Mouse (Mus musculus) liver, embryonic 16.5 days (tissue): ENCODE measurements at regions not wholly inside any gene's neighbourhood (a gene's known extent, or its start where the extent isn't known, plus 50 kb on each side); places are given as distances from the start of the nearest gene placed in this dataset.

Experiments
- ATAC-seq: fragments of 200-750 bp; cut with Nextera tagmentation; 2 replicates; pipeline ENCODE4 v1.8.0; 2017; ENCODE audit warnings: low read depth, mild to moderate bottlenecking, moderate number of reproducible peaks, moderate library complexity
- H3K27ac ChIP-seq: fragments of 300-500 bp; sonication (generic); 2 replicates; pipeline ENCODE4 v1.5.1; 2014; ENCODE audit warnings: mild to moderate bottlenecking, low read length
- H3K27me3 ChIP-seq: fragments of 300-500 bp; sonication (generic); 2 replicates; pipeline ENCODE4 v1.6.1; 2014; ENCODE audit warnings: low read depth, low read length, mixed read lengths; ENCODE audit not compliant: control insufficient read depth, insufficient read depth
- H3K36me3 ChIP-seq: fragments of 300-500 bp; sonication (generic); 2 replicates; pipeline ENCODE4 v1.6.1; 2014; ENCODE audit warnings: mild to moderate bottlenecking; ENCODE audit not compliant: control insufficient read depth, insufficient read depth
- H3K4me1 ChIP-seq: fragments of 300-500 bp; sonication (generic); 2 replicates; pipeline ENCODE4 v1.6.1; 2014; ENCODE audit warnings: low read depth, low read length, mixed read lengths; ENCODE audit not compliant: control insufficient read depth
- H3K4me2 ChIP-seq: fragments of 300-500 bp; sonication (generic); 2 replicates; pipeline ENCODE4 v1.6.1; 2014; ENCODE audit warnings: low read depth, low read length, mixed read lengths
- H3K4me3 ChIP-seq: fragments of 300-500 bp; sonication (generic); 2 replicates; pipeline ENCODE4 v1.5.1; 2014; ENCODE audit warnings: low read depth, mild to moderate bottlenecking, low read length
- H3K9ac ChIP-seq: fragments of 300-500 bp; sonication (generic); 2 replicates; pipeline ENCODE4 v1.6.1; 2014; ENCODE audit warnings: low read depth, low read length
- H3K9me3 ChIP-seq: fragments of 300-500 bp; sonication (generic); replicated peaks from 2 replicates; pipeline ENCODE4 v1.6.1; 2016; ENCODE audit warnings: low read length; ENCODE audit not compliant: control insufficient read depth
- WGBS: fragments of 180-500 bp; shearing (Covaris S2); extraction: QIAGEN DNeasy Blood & Tissue Kit; methylation state at CpG from one replicate; pipeline ENCODE4 v1.1.7; 2014; ENCODE audit not compliant: insufficient replicate concordance; 5-methylcytosine and 5-hydroxymethylcytosine counted together

- no peak for ATAC-seq
- H3K4me3 ChIP-seq: no peak overlapping the region
- no peaks in the 10 kb centered on the region for H3K36me3 ChIP-seq
- H3K27me3 ChIP-seq: no peaks in the 10 kb centered on the region
- 70% methylated on average over 3 of the region's 3 CpGs for WGBS
- no peaks in the 10 kb centered on the region for H3K4me1 ChIP-seq
- H3K4me2 ChIP-seq: no peak overlapping the region
- H3K27ac ChIP-seq: no peak overlapping the region
- no peak overlapping the region for H3K9ac ChIP-seq
- no peaks in the 10 kb centered on the region for H3K9me3 ChIP-seq
Observed at GRCm38 (mm10) chr12:95054887-95055286, 637.1 kb upstream of the Flrt2 start.

- no peak overlapping the region for H3K9ac ChIP-seq
- H3K9me3 ChIP-seq: no peaks in the 10 kb centered on the region
- no peaks in the 10 kb centered on the region for H3K4me1 ChIP-seq
- H3K4me2 ChIP-seq: no peak overlapping the region
- ATAC-seq: no peak
- H3K4me3 ChIP-seq: no peak overlapping the region
- WGBS: 72% methylated on average over 7 of the region's 7 CpGs
- H3K27ac ChIP-seq: no peak overlapping the region
- H3K27me3 ChIP-seq: no peaks in the 10 kb centered on the region
- H3K36me3 ChIP-seq: no peaks in the 10 kb centered on the region
Observed at GRCm38 (mm10) chr12:95056926-95057325, 635.1 kb upstream of the Flrt2 start.

- WGBS: 61% methylated on average over 2 of the region's 2 CpGs
Observed at GRCm38 (mm10) chr12:95059396-95059795, 632.6 kb upstream of the Flrt2 start.

GRCm38 (mm10) chr12:95072307-95072706, 619.7 kb upstream of the Flrt2 start:
- Histone ChIP-seq H3K4me3 (no peak overlapping the region), H3K27ac (no peak overlapping the region), H3K4me1 (no peaks in the 10 kb centered on the region), H3K36me3 (no peaks in the 10 kb centered on the region), H3K4me2 (no peak overlapping the region), H3K27me3 (no peaks in the 10 kb centered on the region), H3K9me3 (no peaks in the 10 kb centered on the region), H3K9ac (no peak overlapping the region)
- 56% methylated on average over 2 of the region's 2 CpGs for WGBS
- ATAC-seq: no peak

More at GRCm38 (mm10) chr12:95059396-95059795, 632.6 kb upstream of the Flrt2 start:
- Histone ChIP-seq H3K27ac (no peak overlapping the region), H3K9me3 (no peaks in the 10 kb centered on the region), H3K4me2 (no peak overlapping the region), H3K4me3 (no peak overlapping the region), H3K4me1 (no peaks in the 10 kb centered on the region), H3K27me3 (no peaks in the 10 kb centered on the region), H3K9ac (no peak overlapping the region), H3K36me3 (no peaks in the 10 kb centered on the region)
- no peak for ATAC-seq

- H3K9me3 ChIP-seq: no peaks in the 10 kb centered on the region
- H3K4me2 ChIP-seq: no peak overlapping the region
- H3K4me1 ChIP-seq: no peaks in the 10 kb centered on the region
- no peaks in the 10 kb centered on the region for H3K27me3 ChIP-seq
- no peak overlapping the region for H3K4me3 ChIP-seq
- no peak for ATAC-seq
- H3K27ac ChIP-seq: no peak overlapping the region
- H3K9ac ChIP-seq: no peak overlapping the region
- WGBS: 52% methylated on average over 3 of the region's 3 CpGs
- H3K36me3 ChIP-seq: no peaks in the 10 kb centered on the region
Observed at GRCm38 (mm10) chr12:95119223-95119952, 572.6 kb upstream of the Flrt2 start.

- Histone ChIP-seq H3K4me1 (no peaks in the 10 kb centered on the region), H3K4me2 (no peak overlapping the region), H3K4me3 (no peak overlapping the region), H3K9me3 (no peaks in the 10 kb centered on the region), H3K27ac (no peak overlapping the region), H3K36me3 (no peaks in the 10 kb centered on the region), H3K27me3 (no peaks in the 10 kb centered on the region), H3K9ac (no peak overlapping the region)
- ATAC-seq: no peak
- 47% methylated on average over 1 of the region's 1 CpGs for WGBS
Observed at GRCm38 (mm10) chr12:95132804-95133203, 559.2 kb upstream of the Flrt2 start.

- Histone ChIP-seq H3K4me1 (no peaks in the 10 kb centered on the region), H3K27ac (no peak overlapping the region), H3K9ac (no peak overlapping the region), H3K27me3 (no peaks in the 10 kb centered on the region), H3K4me2 (no peak overlapping the region), H3K4me3 (no peak overlapping the region), H3K9me3 (no peaks in the 10 kb centered on the region), H3K36me3 (no peaks in the 10 kb centered on the region)
- WGBS: 60% methylated on average over 4 of the region's 4 CpGs
- ATAC-seq: no peak
Observed at GRCm38 (mm10) chr12:95133482-95133881, 558.5 kb upstream of the Flrt2 start.

- H3K4me2 ChIP-seq: no peak overlapping the region
- WGBS: 50% methylated on average over 2 of the region's 2 CpGs
- H3K36me3 ChIP-seq: no peaks in the 10 kb centered on the region
- no peak overlapping the region for H3K27ac ChIP-seq
- ATAC-seq: no peak
- H3K27me3 ChIP-seq: no peaks in the 10 kb centered on the region
- no peaks in the 10 kb centered on the region for H3K4me1 ChIP-seq
- H3K4me3 ChIP-seq: no peak overlapping the region
- H3K9ac ChIP-seq: no peak overlapping the region
- no peaks in the 10 kb centered on the region for H3K9me3 ChIP-seq
Observed at GRCm38 (mm10) chr12:95138167-95138566, 553.9 kb upstream of the Flrt2 start.

GRCm38 (mm10) chr12:95171051-95171450, 521.0 kb upstream of the Flrt2 start:
- Histone ChIP-seq H3K9ac (no peak overlapping the region), H3K4me1 (no peaks in the 10 kb centered on the region), H3K36me3 (no peaks in the 10 kb centered on the region), H3K9me3 (no peaks in the 10 kb centered on the region), H3K27me3 (no peaks in the 10 kb centered on the region), H3K4me3 (no peak overlapping the region), H3K27ac (no peak overlapping the region), H3K4me2 (no peak overlapping the region)
- ATAC-seq: no peak
- WGBS: 47% methylated on average over 2 of the region's 2 CpGs
